Mouse (Mus musculus) heart, postnatal 14 days (tissue): ENCODE measurements at regions not wholly inside any gene's neighbourhood (a gene's known extent, or its start where the extent isn't known, plus 50 kb on each side); places are given as distances from the start of the nearest gene placed in this dataset.

Experiments
- DNase-seq, 2 experiments: peaks; one replicate each; pipeline ENCODE4 v3.0.0; 2021 to 2022
- intact Hi-C: fragments of 180-260 bp; cut with DNase I; formaldehyde crosslinking; loops from one replicate; pipeline ENCODE4 v1.15.1; 2025

DNA sequence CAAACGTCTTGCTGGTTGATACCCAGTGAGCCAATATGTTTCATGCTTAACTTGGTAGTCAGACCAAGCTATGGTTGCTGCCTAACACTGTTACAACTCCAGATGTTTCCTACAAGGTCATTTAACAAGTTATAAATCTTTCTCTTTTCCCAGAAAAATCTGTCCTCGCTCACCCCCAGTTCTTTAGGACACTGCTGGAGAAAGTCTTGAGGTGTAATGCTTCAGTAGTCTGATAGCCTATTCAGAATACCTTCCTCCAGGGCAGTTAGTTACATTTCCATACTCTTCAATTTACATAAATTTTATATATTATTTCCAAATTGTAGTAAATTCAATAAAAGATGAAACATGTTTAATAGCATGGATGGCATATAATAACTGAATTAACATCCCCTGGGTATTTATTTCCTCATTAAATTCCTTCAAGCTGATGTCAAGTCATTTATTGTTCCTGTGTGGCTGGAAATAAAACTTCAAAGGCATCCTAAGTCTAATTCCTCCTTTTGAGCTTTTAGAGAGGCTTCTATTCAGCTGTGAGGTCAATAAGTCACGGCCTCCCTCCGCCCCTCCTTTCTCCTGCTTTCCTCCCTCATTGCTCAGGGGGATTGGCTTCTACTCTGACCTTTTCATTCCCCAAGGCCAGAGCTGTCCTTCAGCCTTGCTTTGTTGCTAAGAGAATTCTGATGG lies 738.4 kb upstream of the Chrm3 start:
- intact Hi-C loops = no loop called here
- DNase-seq = peak in 1 of 2 experiments; percentile 2

DNA sequence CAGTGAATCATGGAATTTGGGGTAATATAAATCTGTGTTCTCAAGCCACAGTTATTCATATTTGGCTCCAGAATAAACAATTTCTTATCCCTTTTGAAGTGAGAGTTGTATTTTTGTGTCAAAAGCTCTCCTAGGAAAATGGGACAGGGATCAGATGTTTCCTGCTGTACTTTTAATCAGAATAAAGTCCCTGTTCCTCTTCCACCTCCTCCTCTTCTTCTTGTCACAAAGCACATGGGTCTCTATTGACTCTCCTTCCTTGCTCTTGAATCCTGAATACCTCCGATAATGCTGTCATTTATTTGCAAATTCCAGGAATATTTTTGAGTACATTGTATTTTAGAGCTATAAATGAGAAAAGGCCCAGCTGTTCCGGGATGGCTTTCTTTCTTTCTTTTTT lies 732.3 kb upstream of the Chrm3 start:
- intact Hi-C loops = no loop called here
- no peak for DNase-seq
